Mouse (Mus musculus): ENCODE measurements at regions not wholly inside any gene's neighbourhood (a gene's known extent, or its start where the extent isn't known, plus 50 kb on each side); places are given as distances from the start of the nearest gene placed in this dataset.

DNA sequence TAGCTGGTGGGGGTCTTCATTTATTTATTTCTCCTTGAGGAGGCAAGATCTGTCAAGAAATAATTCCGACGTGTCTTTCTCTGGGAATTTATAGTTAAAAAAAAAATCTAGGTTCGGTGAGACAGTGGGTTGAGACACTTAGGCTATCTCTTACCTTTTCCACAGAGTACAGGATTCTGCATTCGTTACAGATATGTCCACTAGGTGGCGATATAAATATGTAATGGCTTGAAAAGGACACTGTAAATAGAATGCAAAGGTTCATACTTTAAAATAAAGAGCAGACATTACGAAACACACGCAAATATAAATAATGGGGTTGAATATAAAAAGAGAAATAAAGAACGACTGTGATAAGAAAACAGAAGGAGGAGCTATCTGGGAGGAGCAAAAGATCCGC is 517.5 kb downstream of the Cps1 start:
- DNase-seq (ENCODE audit: extremely low spot score in 1 of 2, low spot score in 2 of 2) = peak in 1 of 2 experiments; percentile 50

DNA sequence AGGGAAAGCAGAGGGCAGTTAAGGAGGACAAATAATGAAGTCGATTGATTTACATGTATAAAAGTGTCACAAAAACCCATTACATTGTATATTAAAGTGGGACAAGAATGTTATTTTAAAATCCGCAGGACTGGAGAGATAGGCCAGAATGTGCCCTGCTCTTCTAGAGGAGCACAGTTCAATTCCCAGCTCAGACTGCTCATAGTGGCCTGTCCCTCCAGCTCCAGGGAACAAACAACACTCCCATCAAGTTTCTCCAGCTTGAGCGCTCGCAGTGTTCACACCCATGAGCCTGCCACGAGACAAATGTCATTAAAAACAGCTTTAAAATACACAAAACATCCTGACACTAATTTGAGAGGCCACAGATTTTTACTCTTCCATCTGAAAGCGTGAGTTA is 517.9 kb downstream of the Cps1 start:
- intact Hi-C loops (cut with DNase I) = loop anchor here (5.0 kb wide), 1 partner anchor 1497 kb away; no protein-coding TSS in a partner anchor
- DNase-seq (ENCODE audit: extremely low spot score in 1 of 2, low spot score in 2 of 2) = no peak

More for the DNA sequence above, 517.5 kb downstream of the Cps1 start:
- intact Hi-C loops (cut with DNase I) = loop anchor here (5.0 kb wide), 1 partner anchor 1497 kb away; no protein-coding TSS in a partner anchor

DNA sequence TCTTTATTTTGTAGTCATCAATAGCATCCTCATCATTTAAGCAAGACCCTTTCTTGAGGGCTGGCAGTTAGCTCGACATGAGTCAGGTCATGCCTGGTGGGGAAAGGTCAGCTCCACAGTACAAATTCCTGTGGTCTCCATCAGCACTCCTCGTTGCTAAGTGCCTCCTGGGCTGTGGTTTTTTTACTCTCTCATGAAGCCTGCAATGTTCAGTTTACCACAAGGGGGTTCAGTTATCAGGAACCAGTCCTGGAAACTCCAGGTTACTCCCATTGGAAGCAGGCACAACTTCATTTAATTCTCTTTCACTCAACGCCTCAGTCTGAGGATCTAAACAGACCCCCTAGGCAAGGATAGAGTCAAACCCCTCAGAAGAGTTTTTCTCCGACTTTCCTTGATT is 520.8 kb downstream of the Cps1 start:
- no peak for DNase-seq (ENCODE audit: extremely low spot score in 1 of 2, low spot score in 2 of 2)
- intact Hi-C loops (cut with DNase I) = loop anchor here (5.0 kb wide), 1 partner anchor 1494 kb away; no protein-coding TSS in a partner anchor

All from left cerebral cortex, postnatal 10 days (tissue).